Mouse (Mus musculus) cortical plate, adult 2 months (tissue): Measurements from ENCODE around the gene Sugt1.

Source experiments
- CTCF ChIP-seq: fragments of 200-500 bp; IDR thresholded peaks from 2 replicates; pipeline ENCODE4 v1.5.1; 2011; ENCODE audit warnings: mild to moderate bottlenecking, control low read depth, low read length; ENCODE audit not compliant: insufficient read depth; ENCODE audit errors: extremely low read depth
- POLR2A ChIP-seq: fragments of 200-500 bp; IDR thresholded peaks from 2 replicates; pipeline ENCODE4 v1.6.1; 2011; ENCODE audit warnings: mild to moderate bottlenecking, low read length, control low read depth; ENCODE audit not compliant: insufficient read depth; ENCODE audit errors: extremely low read depth

GRCm38 (mm10) chr14:79594069-79594468 is 6.6 kb downstream of the Sugt1 start:
- no peak for TF ChIP-seq CTCF
- TF ChIP-seq POLR2A = no peak
